Mouse (Mus musculus) mouse trophoblast stem cell (cell line): ENCODE results near the gene C1qtnf5.

Experiments used
- in situ Hi-C, 2 experiments: fragments of 300-500 bp; cut with MseI, MboI; formaldehyde crosslinking; loops; 2 replicates in 1 of 2; 3 replicates in 1 of 2; pipeline ENCODE4 v1.15.1; 2025

The C1qtnf5 gene

DNA sequence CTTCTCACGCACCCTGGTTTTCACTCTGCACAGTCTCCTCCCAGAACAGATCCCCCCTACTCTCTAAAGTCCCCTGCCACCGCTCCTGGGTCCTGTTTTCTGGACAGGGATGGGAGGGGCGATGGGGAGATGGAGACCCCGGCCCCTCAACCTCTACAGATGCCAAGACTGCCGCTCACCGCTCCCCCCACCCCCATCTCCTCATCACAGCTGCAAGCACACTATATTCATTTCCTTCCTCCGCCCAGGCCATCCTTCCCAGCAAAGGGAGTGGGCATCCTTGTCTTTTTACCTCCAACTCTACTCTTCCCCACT is 24.2 kb downstream of the C1qtnf5 start:
- in situ Hi-C loops, result no loop called here

DNA sequence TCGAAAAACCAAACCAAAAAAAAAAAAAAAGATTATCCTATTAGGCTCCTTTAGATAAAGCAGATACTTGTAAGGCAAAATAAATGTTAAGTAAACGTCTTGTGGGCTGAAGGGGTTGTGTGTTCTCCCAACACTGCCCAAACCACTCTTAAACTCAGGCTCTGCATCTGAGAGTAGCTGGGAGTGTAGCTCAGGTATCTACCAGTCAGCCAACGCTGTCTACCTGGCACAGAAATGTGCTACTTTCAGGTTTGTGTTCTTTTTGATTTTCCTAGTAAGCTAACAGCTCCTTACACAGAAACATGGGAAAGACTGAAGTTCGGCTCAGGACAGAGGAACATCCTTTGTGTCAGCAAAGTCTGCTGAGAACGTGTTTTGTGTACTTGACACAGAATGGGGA is 25.2 kb downstream of the C1qtnf5 start:
- in situ Hi-C loops, result no loop called here

DNA sequence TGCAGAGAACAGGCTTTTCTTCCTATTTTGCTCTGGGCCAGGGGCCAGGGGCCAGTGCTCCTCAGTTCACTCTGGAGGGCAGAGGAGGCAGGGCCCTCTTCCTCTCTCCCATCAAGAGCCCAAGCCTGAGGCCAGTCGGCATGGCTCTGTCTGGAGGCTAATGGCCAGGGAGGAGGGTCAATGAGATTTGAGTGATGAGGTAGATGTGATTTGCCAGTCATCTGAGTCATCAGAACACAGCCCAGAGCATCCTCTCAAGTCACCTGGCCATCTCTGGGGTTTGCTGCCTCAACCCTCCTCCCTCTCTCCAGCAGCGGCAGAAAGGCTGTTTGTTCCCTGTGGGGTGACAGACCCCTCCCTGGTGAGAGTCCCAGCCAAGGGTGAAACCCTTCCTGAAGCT is 26.2 kb downstream of the C1qtnf5 start:
- in situ Hi-C loops, result no loop called here

DNA sequence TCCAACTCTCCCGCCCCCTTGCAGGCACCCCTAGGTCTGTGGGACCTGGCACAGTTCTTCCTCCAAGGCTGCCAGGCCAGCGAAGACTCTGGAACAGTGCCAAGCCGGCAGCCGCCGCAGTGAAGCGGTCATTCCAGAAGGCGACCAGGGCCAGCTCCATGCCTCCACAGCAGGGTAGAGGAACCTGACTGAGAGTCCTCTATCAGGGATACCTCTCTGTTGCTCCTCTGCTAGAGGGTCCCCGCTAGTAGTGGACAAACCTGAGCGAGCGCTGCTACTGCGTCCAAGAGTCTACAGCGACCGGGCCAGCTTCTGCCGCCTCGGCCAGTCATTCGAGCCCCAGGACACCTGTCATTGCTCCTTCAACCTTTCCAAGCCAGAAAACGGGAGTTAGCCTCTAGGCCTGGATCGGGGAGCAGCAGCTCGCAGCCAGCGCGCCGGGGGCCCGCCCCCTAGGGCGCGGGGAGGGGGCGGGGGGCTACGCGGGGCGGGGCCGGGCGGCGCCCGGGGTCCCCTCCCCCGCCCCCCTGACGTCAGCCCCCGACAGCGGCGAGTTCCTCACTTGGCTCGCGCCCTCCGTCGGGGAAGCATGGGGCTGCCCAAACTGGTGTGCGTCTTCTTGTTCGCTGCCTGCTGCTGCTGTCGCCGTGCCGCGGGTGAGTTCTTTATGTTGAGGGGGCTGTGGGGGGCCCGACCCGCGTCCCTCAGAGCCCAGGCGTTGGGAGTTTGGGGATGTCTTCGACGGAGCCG is 27.2 kb downstream of the C1qtnf5 start, which contains the start of gene Mcam:
TSS of gene Mcam (plus strand) at position 369 of the 750 bp plus-strand sequence.
- in situ Hi-C loops, result no loop called here

DNA sequence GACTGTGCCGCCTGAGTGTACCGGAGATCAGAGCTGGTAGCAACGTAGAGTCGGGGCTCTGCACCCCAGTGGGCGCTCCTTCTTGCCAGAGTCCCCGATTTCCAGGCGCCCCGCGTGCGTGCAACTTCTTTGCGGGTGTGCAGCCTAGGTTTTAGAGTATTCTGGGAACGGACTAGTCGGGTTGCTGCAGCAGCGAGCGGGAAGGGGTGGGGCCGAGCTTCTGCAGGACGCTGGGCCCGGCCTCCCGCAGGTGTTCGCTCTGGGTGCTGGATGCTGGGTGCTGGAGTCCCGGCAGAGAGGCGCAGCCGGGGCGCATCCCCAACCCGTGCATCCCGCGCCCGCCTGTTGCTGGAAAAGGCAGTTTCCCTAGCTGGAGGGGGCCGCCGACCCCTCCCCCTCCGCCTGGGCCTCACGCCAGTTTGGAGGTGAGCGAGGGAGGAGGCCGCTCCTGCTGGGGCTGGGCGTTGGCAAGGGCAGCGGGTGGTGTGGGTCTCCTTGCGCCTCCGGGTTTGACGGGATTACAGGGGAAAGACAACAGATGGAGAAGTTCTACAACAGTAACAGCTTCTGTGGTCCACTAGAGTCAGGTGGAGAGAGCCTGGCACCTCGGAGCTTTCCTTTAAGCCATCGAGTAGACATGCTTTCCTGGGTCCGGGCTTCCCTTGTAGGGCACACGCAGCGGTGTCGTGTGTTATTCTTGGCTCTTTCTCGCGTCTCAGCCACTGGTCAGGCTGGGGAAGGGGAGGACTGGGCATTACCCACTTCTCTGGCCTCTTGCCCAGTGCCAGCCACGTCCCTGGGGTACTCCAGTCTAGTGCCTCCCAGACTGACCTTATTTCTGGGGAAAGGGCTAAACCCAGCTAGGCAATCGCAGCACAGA is 28.0 kb downstream of the C1qtnf5 start:
- in situ Hi-C loops, result no loop called here

DNA sequence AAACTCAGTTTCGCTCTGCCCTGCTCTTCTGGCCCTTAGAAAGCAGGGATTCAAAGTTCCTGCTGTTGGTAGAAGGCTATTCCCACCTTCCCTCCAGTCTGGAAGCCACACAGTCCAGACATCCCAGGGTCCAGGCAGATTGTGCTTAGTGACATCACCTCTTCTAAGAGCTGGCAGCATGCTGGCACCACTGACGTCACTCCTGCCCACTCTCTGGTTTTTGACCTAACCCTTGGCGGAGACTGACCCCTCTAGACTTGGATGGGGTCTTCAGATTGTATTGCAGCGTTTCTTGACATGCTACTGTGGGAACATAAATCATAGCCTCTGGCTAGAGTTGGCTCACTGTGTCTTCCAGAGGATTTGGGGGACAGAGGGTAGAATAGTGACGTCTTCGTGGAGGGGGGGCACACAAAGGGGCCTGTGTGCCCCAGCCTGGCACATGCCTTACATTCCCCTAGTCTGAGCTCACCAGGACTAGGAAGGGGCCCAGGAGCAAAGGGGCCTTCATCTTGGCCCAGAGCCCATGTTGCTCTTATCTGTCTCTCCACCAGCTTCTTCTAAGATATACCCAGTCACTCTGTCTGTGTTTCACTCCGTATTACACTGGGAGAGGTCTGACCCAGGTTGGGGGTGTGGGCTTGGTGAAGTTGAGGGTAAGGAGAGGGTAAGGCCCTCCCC is 28.8 kb downstream of the C1qtnf5 start:
- in situ Hi-C loops, result no loop called here

DNA sequence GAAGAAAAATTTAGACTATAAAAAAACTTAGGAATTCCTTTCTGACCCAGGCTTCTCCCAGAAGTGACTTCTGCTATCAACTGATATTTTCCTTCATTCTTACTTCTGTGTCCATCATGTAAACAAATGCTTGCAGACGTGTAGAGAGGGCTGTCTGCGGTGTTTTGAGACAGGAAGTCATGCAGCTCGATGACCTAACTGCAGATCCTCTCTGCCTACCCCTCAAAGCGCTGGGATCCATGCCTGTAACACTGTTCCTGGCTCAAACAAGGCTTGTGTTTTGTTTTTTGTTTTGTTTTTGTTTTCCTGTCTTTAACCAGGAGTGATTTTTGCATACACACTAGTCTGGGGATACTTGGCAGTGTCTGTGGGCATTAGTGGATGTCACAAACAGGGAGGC is 30.8 kb downstream of the C1qtnf5 start:
- in situ Hi-C loops, result no loop called here

DNA sequence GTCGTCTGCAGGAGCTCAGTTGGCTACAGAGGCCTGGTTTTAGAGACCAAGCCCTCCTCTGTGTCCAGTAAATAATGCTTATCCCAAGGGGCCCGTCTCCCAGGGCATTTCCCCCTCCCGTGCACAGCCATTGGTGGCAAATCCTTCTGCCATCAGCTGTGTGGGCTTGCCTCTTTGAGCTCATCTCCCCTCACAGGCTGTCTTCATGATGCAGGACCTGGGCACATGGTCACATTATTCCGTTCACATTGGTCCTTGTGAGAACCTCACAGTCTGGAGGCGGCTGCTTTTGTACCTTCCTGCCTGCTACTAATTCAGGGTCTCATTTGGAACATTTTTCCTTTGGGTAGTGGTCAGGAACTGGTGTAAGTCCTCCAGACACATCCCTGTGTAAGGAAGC is 34.9 kb downstream of the C1qtnf5 start:
- in situ Hi-C loops, result no loop called here

DNA sequence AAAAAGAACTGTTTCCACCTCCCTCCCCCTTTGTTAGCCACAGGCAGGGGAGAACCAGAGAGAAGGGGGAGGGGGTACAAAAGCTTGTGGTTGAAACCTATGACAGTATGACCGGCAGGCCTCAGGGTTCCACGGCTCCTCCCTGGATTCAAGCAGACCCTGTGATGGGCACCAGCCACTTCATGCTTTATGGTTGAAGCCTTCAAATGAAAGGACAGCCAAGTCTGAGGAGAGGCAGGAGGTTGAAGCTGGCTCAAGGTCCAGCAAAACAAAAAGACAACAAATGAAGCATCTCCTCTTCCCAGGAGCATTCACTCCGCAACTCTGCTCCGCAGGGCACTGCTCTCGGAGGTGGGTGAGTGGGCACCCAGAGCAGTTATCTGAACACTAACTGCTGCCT is 36.4 kb downstream of the C1qtnf5 start:
- in situ Hi-C loops, result no loop called here

DNA sequence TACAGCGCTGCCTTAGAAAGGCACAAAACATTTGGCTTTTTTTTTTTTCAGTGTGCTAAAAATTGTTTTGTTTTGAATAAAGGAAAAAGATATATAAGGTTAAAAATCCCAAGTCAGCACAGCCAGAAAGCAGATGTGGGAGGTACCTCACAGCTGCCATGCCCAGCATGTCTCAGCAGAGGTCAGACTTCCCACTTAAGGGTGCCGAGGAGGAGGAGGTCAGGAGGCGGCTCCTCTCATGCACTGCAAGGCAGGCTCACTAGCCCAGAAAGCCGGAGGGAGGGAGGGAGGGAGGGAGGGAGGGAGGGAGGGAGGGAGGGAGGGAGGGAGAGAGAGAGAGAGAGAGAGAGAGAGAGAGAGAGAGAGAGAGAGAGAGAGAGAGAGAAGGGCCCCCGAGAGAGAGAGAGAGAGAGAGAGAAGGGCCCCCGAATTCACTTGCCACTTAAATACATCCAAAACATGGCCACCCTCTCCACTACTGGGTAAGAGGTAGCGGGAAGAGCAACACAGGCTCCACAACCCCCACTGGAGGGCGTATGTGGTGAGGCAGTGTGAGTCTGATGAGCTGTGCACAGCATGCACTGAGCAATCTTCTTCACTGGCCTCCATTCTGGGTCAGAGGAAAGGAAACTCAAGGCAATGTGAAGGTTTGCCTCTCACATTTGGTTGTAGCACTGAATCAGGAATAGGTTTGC is 37.1 kb downstream of the C1qtnf5 start:
- in situ Hi-C loops, result no loop called here

DNA sequence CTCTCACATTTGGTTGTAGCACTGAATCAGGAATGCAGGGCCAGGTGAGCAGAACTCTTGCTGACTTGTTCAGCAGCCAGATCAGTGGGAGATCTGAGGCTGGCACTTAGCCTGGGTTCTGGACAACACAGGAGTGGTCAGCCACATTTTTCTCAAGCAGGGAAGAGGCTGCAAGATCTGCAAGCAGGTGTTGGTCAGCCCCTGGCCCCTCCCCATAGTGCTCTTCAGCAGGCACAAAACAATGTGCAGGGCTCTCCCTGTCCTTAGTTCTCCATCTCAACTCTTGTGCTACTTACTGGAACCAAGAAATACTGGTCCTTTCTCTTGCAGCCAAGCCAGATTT is 37.6 kb downstream of the C1qtnf5 start:
- in situ Hi-C loops, result no loop called here

DNA sequence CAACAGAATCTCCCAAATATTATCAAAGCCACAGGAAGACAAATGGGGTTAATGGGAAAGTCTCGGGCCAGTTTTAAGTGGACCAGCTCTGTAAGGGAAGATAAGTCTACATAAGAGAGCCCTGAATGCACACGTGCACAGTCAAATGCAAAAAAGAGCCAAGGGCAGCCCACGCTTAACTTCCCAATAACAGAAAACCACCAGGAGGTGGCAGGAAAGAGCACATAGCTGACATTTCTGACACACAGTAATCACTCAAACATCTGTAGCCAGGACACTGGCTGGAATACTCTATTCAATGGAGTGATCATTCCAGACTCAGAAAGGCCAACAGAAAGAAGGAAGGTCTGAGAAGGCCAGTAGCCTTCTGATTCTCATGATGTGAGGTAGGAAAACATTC is 40.2 kb downstream of the C1qtnf5 start:
- in situ Hi-C loops, result no loop called here
